Mouse (Mus musculus) stomach, embryonic 16.5 days (tissue): ENCODE results near the gene Cers1. TPM values are rescaled to one million over a fixed set of nuclear protein-coding genes. Genes with fewer than 3 reads are reported as not detected.

ENCODE experiments used
- ATAC-seq: fragments of 200-750 bp; cut with Nextera tagmentation; 2 replicates; pipeline ENCODE4 v1.8.0; 2017; ENCODE audit warnings: moderate number of reproducible peaks, moderate TSS enrichment; ENCODE audit not compliant: insufficient read depth, low FRiP score
- H3K27ac ChIP-seq: fragments of 300-500 bp; sonication (generic); 2 replicates; pipeline ENCODE4 v1.5.1; 2014; ENCODE audit warnings: low read length
- H3K27me3 ChIP-seq: fragments of 300-500 bp; sonication (generic); 2 replicates; pipeline ENCODE4 v1.6.1; 2014; ENCODE audit warnings: low read length, control low read depth, mixed read lengths; ENCODE audit not compliant: control insufficient read depth, insufficient read depth
- H3K36me3 ChIP-seq: fragments of 300-500 bp; sonication (generic); 2 replicates; pipeline ENCODE4 v1.6.1; 2014; ENCODE audit warnings: low read length; ENCODE audit not compliant: control insufficient read depth, insufficient read depth
- H3K4me1 ChIP-seq: fragments of 300-500 bp; sonication (generic); 2 replicates; pipeline ENCODE4 v1.6.1; 2014; ENCODE audit warnings: low read length, control low read depth, mixed read lengths; ENCODE audit not compliant: control insufficient read depth, insufficient read depth
- H3K4me2 ChIP-seq: fragments of 300-500 bp; sonication (generic); 2 replicates; pipeline ENCODE4 v1.6.1; 2014; ENCODE audit warnings: low read depth, low read length, mixed read lengths
- H3K4me3 ChIP-seq: fragments of 300-500 bp; sonication (generic); replicated peaks from 2 replicates; pipeline ENCODE4 v1.5.1; 2014; ENCODE audit warnings: mild to moderate bottlenecking, low read length
- H3K9ac ChIP-seq: fragments of 300-500 bp; sonication (generic); 2 replicates; pipeline ENCODE4 v1.6.1; 2014; ENCODE audit warnings: low read length
- H3K9me3 ChIP-seq: fragments of 300-500 bp; sonication (generic); replicated peaks from 2 replicates; pipeline ENCODE4 v1.6.1; 2016; ENCODE audit warnings: low read length, control low read depth; ENCODE audit not compliant: control insufficient read depth
- WGBS: fragments of 180-500 bp; shearing (Covaris S2); extraction: QIAGEN DNeasy Blood & Tissue Kit; methylation state at CpG from one replicate; pipeline ENCODE4 v1.1.7; 2014; 5-methylcytosine and 5-hydroxymethylcytosine counted together
- polyA plus RNA-seq: library from polyadenylated mRNA; unstranded; fragments of >200 nt; fragmentation: Nextera tagmentation; extraction: Ambion mirVana; gene quantifications from 2 replicates; pipeline ENCODE4 v1.2.1, GENCODE M21; 2015

The Cers1 gene
- polyA plus RNA-seq, 1 experiment from 2014 or later = 3.8 TPM

- no peak overlapping the region for H3K27ac ChIP-seq
- H3K4me1 ChIP-seq = peaks cover 6% of the 10 kb centered on the region
- H3K4me3 ChIP-seq = no peak overlapping the region
- peak overlapping the region; percentile 43; the same call in 1 of the 2 replicates for H3K9ac ChIP-seq
- no peak for ATAC-seq
- H3K27me3 ChIP-seq = no peaks in the 10 kb centered on the region
- H3K9me3 ChIP-seq = no peaks in the 10 kb centered on the region
- WGBS = 55% methylated on average over 8 of the region's 8 CpGs
- H3K4me2 ChIP-seq = no peak overlapping the region
- H3K36me3 ChIP-seq = no peaks in the 10 kb centered on the region
Observed at GRCm38 (mm10) chr8:70279266-70279665, 36.3 kb upstream of the Cers1 start.

DNA sequence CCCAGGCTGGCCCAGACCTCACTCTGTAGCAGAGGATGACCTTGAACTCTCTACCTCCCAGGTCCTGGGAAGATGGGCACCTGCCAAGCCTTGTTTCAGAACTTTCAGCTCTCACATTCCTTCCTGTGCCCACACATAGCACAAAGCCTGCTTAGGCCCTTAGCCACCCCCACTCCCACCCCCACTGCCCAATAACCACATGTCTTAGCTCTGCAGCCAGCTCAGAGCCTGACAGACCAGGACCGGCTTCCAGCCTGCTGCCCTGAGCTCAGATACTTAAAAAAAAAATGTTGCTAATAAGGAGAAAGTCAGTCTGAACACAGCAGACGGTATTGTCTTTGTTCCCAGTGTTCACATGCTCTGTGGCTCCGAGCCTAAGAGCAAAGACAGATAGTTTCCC is 34.6 kb upstream of the Cers1 start:
- H3K4me2 ChIP-seq = no peak overlapping the region
- peak overlapping the region; percentile 28; the same call in 1 of the 2 replicates for H3K9ac ChIP-seq
- H3K27me3 ChIP-seq = no peaks in the 10 kb centered on the region
- 35% methylated on average over 3 of the region's 3 CpGs for WGBS
- H3K36me3 ChIP-seq = peaks cover 7% of the 10 kb centered on the region
- no peaks in the 10 kb centered on the region for H3K9me3 ChIP-seq
- peaks cover 8% of the 10 kb centered on the region for H3K4me1 ChIP-seq
- 0 out of 2 replicates have a peak overlapping the region, but pooled peaks have one; percentile 11 for H3K27ac ChIP-seq
- no peak overlapping the region for H3K4me3 ChIP-seq
- no peak for ATAC-seq

DNA sequence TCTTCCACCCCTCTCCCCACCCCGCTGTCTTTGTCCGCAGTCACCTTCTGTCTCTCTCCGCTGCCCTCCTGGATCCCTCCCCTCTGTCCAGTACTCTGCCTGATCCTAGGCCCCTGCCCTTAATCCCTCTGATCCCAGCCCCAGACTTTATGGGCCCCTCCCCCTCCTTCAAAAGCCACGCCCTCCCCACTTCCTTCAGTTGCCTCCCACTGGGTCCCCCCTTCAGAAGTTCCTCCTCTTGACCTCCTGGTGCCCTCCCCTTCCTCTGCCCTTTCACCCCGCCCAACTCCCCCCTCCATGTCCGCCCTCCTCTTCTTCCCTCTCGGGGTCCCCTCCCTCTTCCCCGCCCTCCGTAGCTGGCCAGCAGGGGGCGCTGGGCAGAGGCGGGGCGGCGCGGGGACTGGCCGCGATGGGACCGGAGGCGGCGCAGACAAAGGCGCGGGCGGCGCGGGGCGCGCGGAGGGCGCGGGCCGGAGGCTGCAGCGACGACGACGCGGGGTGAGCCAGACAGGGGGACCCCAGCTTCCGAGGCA is 32.9 kb upstream of the Cers1 start, which contains the start of gene Homer3:
Homer3 (plus strand) TSS at position 225 of the 533 bp plus-strand sequence.
- WGBS = 2% methylated on average over 36 of the region's 36 CpGs
- H3K4me3 ChIP-seq = peak within 1 kb of the TSS; percentile 87
- peaks cover 8% of the 10 kb centered on the region for H3K4me1 ChIP-seq
- peak within 1 kb of the TSS; percentile 74 for H3K27ac ChIP-seq
- H3K27me3 ChIP-seq = no peaks in the 10 kb centered on the region
- no peaks in the 10 kb centered on the region; the same call in 1 of the 2 replicates for H3K9me3 ChIP-seq
- H3K36me3 ChIP-seq = peaks cover 19% of the 10 kb centered on the region
- H3K9ac ChIP-seq = peak within 1 kb of the TSS; percentile 92
- peak; percentile 87 for ATAC-seq
- peak within 1 kb of the TSS; percentile 89 for H3K4me2 ChIP-seq

DNA sequence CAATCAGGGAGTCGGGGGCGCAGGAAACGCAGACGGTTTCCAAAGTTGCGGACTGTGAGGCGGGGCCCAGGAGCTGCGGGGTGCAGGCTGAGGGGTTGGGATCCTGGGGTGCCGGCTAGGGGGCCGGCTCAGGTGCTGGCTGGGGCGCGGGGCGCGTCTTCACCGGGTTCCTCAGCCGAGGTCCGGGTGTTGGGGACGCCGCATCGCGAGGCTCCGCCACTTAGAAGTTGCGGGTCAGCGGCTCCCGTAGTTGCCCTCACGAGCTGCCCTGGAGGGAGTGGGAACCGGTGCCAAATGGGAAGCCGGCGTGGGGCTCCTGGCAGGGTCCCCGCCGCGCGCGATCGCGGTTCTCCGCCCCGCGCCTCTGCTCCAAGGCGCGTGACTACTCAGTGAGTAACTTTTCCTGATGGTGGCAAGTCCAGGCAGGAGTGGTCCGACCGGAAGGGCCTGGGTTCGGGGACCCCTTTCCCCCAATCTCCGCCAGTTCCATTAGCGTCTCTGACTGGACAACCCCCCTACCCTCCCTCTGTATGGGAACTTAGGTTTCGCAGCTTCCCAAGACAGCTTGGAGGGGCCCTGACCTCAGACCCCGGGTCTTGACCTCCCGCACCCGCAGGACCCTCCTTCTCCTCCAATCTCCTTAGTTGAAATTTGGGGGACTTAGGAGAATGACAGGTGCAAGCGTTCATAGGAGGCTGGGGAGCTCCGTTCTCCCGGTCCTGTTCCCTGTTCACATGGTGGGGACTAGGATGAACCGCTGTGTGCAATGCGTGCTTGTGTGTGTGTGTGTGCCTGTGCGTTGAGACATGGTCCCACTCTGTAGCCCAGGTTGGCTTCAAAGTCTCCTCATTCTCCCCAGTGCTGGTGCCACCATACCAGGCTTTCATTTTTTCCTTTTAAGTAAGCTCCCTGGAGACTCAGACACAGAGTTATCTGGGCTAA is 32.2 kb upstream of the Cers1 start:
- peak overlapping the region; percentile 89 for H3K4me2 ChIP-seq
- H3K9me3 ChIP-seq = no peaks in the 10 kb centered on the region; the same call in 1 of the 2 replicates
- peaks cover 19% of the 10 kb centered on the region for H3K36me3 ChIP-seq
- peak; percentile 53; the same call in 1 of the 2 replicates for ATAC-seq
- H3K27me3 ChIP-seq = no peaks in the 10 kb centered on the region
- H3K9ac ChIP-seq = peak overlapping the region; percentile 92
- WGBS = under 1% methylated on average over 55 of the region's 55 CpGs
- peak overlapping the region; percentile 87 for H3K4me3 ChIP-seq
- H3K27ac ChIP-seq = peak overlapping the region; percentile 74
- H3K4me1 ChIP-seq = peaks cover 2% of the 10 kb centered on the region; the same call in 1 of the 2 replicates

DNA sequence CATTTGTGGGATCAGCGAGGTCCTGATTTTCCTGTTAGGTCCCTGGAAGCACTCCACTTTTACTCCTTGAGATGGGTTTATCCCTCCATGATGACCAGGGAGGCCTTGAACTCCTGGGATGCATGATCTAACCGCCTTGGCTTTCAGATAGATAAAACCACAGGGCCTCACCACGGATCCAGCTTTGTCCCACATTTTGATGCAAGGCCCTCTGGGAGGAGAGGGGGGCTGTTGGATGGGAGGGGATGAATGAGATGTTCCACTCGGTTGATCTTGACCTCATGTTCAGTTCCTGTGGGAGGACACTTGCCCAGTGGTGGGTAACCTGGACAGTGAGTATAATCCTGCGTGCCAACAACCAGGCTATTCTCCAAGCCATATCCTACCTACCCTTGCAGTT is 31.2 kb upstream of the Cers1 start:
- WGBS = 74% methylated on average over 5 of the region's 5 CpGs
- Histone ChIP-seq H3K27ac (no peak overlapping the region), H3K4me1 (peaks cover 2% of the 10 kb centered on the region; the same call in 1 of the 2 replicates), H3K36me3 (peaks cover 19% of the 10 kb centered on the region), H3K27me3 (no peaks in the 10 kb centered on the region), H3K9me3 (no peaks in the 10 kb centered on the region; the same call in 1 of the 2 replicates), H3K4me2 (peak overlapping the region; percentile 89), H3K9ac (no peak overlapping the region), H3K4me3 (no peak overlapping the region)
- no peak for ATAC-seq

DNA sequence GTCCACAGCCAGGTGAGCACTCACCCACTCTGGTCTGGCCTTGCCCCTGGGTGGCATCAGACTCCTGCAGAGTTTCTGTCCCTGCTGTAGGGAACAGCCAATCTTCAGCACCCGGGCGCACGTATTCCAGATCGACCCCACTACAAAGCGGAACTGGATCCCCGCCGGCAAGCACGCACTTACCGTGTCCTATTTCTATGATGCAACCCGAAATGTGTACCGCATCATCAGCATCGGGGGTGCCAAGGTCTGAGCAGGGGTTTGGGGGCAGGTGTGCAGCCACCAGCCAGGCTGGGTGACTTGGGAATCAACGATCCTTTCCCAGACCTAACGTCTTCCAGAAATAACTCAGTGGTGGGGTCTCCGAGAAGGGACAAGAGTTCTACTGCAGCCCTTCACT is 30.3 kb upstream of the Cers1 start:
- Histone ChIP-seq H3K9ac (no peak overlapping the region), H3K36me3 (peaks cover 19% of the 10 kb centered on the region)
- 97% methylated on average over 15 of the region's 15 CpGs for WGBS

DNA sequence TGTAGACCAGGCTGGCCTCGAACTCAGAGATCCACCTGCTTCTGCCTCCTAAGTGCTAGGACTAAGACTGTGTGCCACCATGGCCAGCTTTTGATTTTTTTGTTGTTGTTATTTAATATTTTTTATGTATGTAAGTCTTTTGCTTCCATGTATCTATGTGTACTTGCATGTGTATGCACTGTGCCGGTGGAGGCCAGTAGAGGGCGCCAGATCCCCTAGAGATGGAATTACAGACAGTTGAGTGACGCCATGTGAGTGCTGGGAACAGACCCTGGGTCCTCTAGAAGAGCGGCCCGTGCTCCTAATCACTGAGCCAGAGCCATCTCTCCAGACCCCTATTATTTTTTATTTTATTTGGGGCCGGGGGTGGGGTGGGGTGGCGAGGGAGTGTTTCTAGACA is 28.8 kb upstream of the Cers1 start:
- no peak overlapping the region for H3K27ac ChIP-seq
- H3K27me3 ChIP-seq = no peaks in the 10 kb centered on the region
- H3K4me3 ChIP-seq = no peak overlapping the region
- ATAC-seq = no peak
- no peak overlapping the region for H3K9ac ChIP-seq
- no peak overlapping the region for H3K4me2 ChIP-seq
- peaks cover 2% of the 10 kb centered on the region; the same call in 1 of the 2 replicates for H3K4me1 ChIP-seq
- H3K36me3 ChIP-seq = peaks cover 23% of the 10 kb centered on the region
- no peaks in the 10 kb centered on the region; the same call in 1 of the 2 replicates for H3K9me3 ChIP-seq
- WGBS = 86% methylated on average over 8 of the region's 8 CpGs

More for the DNA sequence above, 30.3 kb upstream of the Cers1 start:
- peaks cover 2% of the 10 kb centered on the region; the same call in 1 of the 2 replicates for H3K4me1 ChIP-seq
- no peaks in the 10 kb centered on the region for H3K27me3 ChIP-seq
- no peak for ATAC-seq
- H3K27ac ChIP-seq = no peak overlapping the region
- H3K9me3 ChIP-seq = no peaks in the 10 kb centered on the region; the same call in 1 of the 2 replicates
- no peak overlapping the region for H3K4me2 ChIP-seq
- H3K4me3 ChIP-seq = no peak overlapping the region

DNA sequence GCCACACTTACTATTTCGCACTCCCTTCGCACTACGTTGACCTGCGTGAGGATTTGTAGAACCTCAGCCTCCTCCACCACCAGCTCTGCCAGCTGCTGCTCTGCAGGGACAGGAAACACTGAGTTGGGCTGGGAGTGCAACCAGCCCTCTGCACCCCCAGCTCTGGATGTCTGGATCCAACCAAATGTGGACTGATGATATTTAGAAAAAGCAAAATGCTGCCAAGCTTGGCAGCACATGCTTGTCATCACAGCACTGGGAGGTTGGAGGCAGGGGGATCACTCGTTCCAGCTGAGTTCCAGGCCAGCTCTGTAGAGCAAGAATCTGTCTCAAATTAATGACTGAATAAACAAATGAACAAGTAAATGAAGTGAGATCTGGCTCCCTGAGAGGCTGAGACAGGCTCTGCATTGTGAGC is 21.6 kb upstream of the Cers1 start:
- WGBS = 45% methylated on average over 5 of the region's 5 CpGs
- H3K4me1 ChIP-seq = no peaks in the 10 kb centered on the region
- no peak overlapping the region for H3K4me2 ChIP-seq
- peaks cover 21% of the 10 kb centered on the region; the same call in 1 of the 2 replicates for H3K36me3 ChIP-seq
- no peaks in the 10 kb centered on the region for H3K27me3 ChIP-seq
- H3K9me3 ChIP-seq = no peaks in the 10 kb centered on the region
- no peak overlapping the region for H3K9ac ChIP-seq
- ATAC-seq = peak; percentile 9; the same call in 1 of the 2 replicates
- H3K4me3 ChIP-seq = no peak overlapping the region
- peak overlapping the region; percentile 42 for H3K27ac ChIP-seq

- H3K4me2 ChIP-seq = no peak overlapping the region
- no peak for ATAC-seq
- H3K9ac ChIP-seq = no peak overlapping the region
- H3K27me3 ChIP-seq = no peaks in the 10 kb centered on the region
- H3K27ac ChIP-seq = no peak overlapping the region
- H3K36me3 ChIP-seq = no peaks in the 10 kb centered on the region; the same call in none of the 2 replicates
- no peaks in the 10 kb centered on the region for H3K9me3 ChIP-seq
- no peak overlapping the region for H3K4me3 ChIP-seq
- peaks cover 12% of the 10 kb centered on the region for H3K4me1 ChIP-seq
- WGBS = 77% methylated on average over 3 of the region's 3 CpGs
Observed at GRCm38 (mm10) chr8:70300881-70301280, 14.7 kb upstream of the Cers1 start.
